Mouse (Mus musculus): Measurements from ENCODE around the gene Gpr83. TPM values are rescaled to one million over a fixed set of nuclear protein-coding genes. Genes with fewer than 3 reads are reported as not detected.
"Not testable (repeated sequence)": the region's sequence is repeated elsewhere in the genome, so short reads cannot be mapped to it uniquely, and the experiment has no call there.

The Gpr83 gene
- polyA plus RNA-seq, 1 experiment, result not detected

- no peak overlapping the region for H3K27ac ChIP-seq (replicated peaks; ENCODE audit: low read depth, low read length)
- H3K4me1 ChIP-seq (ENCODE audit: control insufficient read depth, insufficient read depth, insufficient read length, low read length), result no peaks in the 10 kb centered on the region
- no peak overlapping the region for H3K4me3 ChIP-seq (ENCODE audit: insufficient read depth, low read depth, low read length)
Observed at GRCm38 (mm10) chr9:14856922-14857654, 2.9 kb upstream of the Gpr83 start.

GRCm38 (mm10) chr9:14858170-14858706 lies 1.8 kb upstream of the Gpr83 start:
- no peak overlapping the region for H3K27ac ChIP-seq (replicated peaks; ENCODE audit: low read depth, low read length)
- no peaks in the 10 kb centered on the region for H3K4me1 ChIP-seq (ENCODE audit: control insufficient read depth, insufficient read depth, insufficient read length, low read length)
- H3K4me3 ChIP-seq (ENCODE audit: insufficient read depth, low read depth, low read length), result no peak overlapping the region

DNA sequence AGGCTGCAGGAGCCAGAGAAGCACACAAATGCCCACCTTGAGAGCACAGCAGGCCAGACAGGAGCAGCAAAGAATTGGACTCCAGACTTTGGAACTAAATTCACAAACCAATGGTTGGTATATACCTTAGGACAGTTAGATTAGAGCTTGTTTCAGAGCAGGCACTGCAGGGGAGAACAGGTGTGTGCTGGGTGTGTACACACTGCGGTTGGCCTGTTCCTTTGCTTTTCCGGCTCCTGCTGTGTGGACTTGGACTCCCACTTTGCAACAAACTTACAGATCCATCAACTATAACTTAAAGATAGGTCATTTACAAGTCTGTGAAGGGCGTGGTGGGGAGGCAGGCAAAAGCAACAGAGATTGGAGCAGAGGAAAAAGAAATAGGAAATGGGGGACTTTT lies 1.2 kb upstream of the Gpr83 start:
- no peak overlapping the region for H3K4me3 ChIP-seq (ENCODE audit: insufficient read depth, low read depth, low read length)
- H3K4me1 ChIP-seq (ENCODE audit: control insufficient read depth, insufficient read depth, insufficient read length, low read length), result no peaks in the 10 kb centered on the region
- H3K27ac ChIP-seq (replicated peaks; ENCODE audit: low read depth, low read length), result no peak overlapping the region

- Histone ChIP-seq H3K27ac (replicated peaks; ENCODE audit: low read depth, low read length) (no peak overlapping the region), H3K4me3 (ENCODE audit: insufficient read depth, low read depth, low read length) (no peak overlapping the region), H3K4me1 (ENCODE audit: control insufficient read depth, insufficient read depth, insufficient read length, low read length) (no peaks in the 10 kb centered on the region)
Observed at GRCm38 (mm10) chr9:14863126-14863525, 3.1 kb downstream of the Gpr83 start.

DNA sequence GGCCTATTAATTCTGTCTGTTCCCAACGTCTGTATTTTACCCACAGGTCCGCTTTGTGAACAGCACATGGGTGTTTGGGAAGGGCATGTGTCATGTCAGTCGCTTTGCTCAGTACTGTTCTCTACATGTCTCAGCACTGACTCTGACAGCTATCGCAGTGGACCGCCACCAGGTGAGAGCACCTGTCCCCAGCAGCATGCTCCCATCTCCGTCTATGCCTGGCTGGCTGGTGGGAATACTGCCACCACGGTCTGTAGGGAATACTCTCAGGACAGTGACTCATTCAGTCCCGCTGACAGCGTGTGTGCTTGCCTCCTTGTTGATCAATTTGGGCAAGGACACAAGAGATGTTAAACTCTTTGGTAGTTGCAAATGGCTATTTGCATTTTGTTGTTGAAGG lies 4.7 kb downstream of the Gpr83 start:
- no peak overlapping the region for H3K27ac ChIP-seq (replicated peaks; ENCODE audit: low read depth, low read length)
- H3K4me1 ChIP-seq (ENCODE audit: control insufficient read depth, insufficient read depth, insufficient read length, low read length), result no peaks in the 10 kb centered on the region
- H3K4me3 ChIP-seq (ENCODE audit: insufficient read depth, low read depth, low read length), result no peak overlapping the region

DNA sequence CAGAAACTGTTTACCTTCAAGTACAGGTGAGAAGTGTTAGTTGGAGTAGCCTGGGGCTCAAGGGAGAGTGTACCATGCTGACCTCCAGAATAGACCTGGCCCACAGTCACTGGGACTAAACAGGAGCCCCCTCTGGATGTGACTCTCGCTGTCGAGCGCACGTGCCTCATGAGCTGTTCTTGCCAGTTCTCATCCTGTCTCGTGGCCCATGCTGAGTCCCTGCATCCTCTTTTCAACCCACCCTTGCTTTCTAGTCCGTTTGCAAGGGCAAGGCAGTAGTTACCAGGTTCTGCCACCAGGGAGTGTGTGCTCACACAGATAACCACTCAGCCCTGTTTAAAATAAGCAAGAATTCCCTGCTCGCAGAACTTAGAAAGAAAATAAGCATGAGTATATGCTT lies 6.9 kb downstream of the Gpr83 start:
- no peak overlapping the region for H3K27ac ChIP-seq (replicated peaks; ENCODE audit: low read depth, low read length)
- H3K4me3 ChIP-seq (ENCODE audit: insufficient read depth, low read depth, low read length), result no peak overlapping the region
- no peaks in the 10 kb centered on the region for H3K4me1 ChIP-seq (ENCODE audit: control insufficient read depth, insufficient read depth, insufficient read length, low read length)

DNA sequence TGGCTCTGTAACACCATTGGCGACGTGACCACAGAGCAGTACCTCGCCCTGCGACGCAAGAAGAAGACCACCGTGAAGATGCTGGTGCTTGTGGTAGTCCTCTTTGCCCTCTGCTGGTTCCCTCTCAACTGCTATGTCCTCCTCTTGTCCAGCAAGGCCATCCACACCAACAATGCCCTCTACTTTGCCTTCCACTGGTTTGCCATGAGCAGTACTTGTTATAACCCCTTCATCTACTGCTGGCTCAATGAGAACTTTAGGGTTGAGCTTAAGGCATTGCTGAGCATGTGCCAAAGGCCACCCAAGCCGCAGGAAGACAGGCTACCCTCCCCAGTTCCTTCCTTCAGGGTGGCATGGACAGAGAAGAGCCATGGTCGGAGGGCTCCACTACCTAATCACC lies 8.3 kb downstream of the Gpr83 start:
- no peaks in the 10 kb centered on the region for H3K4me1 ChIP-seq (ENCODE audit: control insufficient read depth, insufficient read depth, insufficient read length, low read length)
- no peak overlapping the region for H3K27ac ChIP-seq (replicated peaks; ENCODE audit: low read depth, low read length)
- no peak overlapping the region for H3K4me3 ChIP-seq (ENCODE audit: insufficient read depth, low read depth, low read length)

- Histone ChIP-seq H3K4me1 (ENCODE audit: control insufficient read depth, insufficient read depth, insufficient read length, low read length) (no peaks in the 10 kb centered on the region), H3K4me3 (ENCODE audit: insufficient read depth, low read depth, low read length) (no peak overlapping the region), H3K27ac (replicated peaks; ENCODE audit: low read depth, low read length) (no peak overlapping the region)
Observed at GRCm38 (mm10) chr9:14870377-14870776, 10.4 kb downstream of the Gpr83 start.

- no peak overlapping the region for H3K4me3 ChIP-seq (ENCODE audit: insufficient read depth, low read depth, low read length)
- H3K27ac ChIP-seq (replicated peaks; ENCODE audit: low read depth, low read length), result no peak overlapping the region
Observed at GRCm38 (mm10) chr9:14870802-14871201, 10.8 kb downstream of the Gpr83 start.

GRCm38 (mm10) chr9:14871536-14871935 lies 11.5 kb downstream of the Gpr83 start:
- H3K27ac ChIP-seq (replicated peaks; ENCODE audit: low read depth, low read length), result no peak overlapping the region
- H3K4me3 ChIP-seq (ENCODE audit: insufficient read depth, low read depth, low read length), result no peak overlapping the region
- H3K4me1 ChIP-seq (ENCODE audit: control insufficient read depth, insufficient read depth, insufficient read length, low read length), result no peaks in the 10 kb centered on the region

More at GRCm38 (mm10) chr9:14870802-14871201, 10.8 kb downstream of the Gpr83 start:
- H3K4me1 ChIP-seq (ENCODE audit: control insufficient read depth, insufficient read depth, insufficient read length, low read length), result no peaks in the 10 kb centered on the region

GRCm38 (mm10) chr9:14872181-14872930 lies 12.3 kb downstream of the Gpr83 start:
- no peak overlapping the region for H3K4me3 ChIP-seq (ENCODE audit: insufficient read depth, low read depth, low read length)
- no peak overlapping the region for H3K27ac ChIP-seq (replicated peaks; ENCODE audit: low read depth, low read length)

GRCm38 (mm10) chr9:14875743-14876507 lies 15.9 kb downstream of the Gpr83 start:
- Histone ChIP-seq H3K27ac (replicated peaks; ENCODE audit: low read depth, low read length) (no peak overlapping the region), H3K4me1 (ENCODE audit: control insufficient read depth, insufficient read depth, insufficient read length, low read length) (no peaks in the 10 kb centered on the region), H3K4me3 (ENCODE audit: insufficient read depth, low read depth, low read length) (no peak overlapping the region)

More at GRCm38 (mm10) chr9:14872181-14872930, 12.3 kb downstream of the Gpr83 start:
- no peaks in the 10 kb centered on the region for H3K4me1 ChIP-seq (ENCODE audit: control insufficient read depth, insufficient read depth, insufficient read length, low read length)

DNA sequence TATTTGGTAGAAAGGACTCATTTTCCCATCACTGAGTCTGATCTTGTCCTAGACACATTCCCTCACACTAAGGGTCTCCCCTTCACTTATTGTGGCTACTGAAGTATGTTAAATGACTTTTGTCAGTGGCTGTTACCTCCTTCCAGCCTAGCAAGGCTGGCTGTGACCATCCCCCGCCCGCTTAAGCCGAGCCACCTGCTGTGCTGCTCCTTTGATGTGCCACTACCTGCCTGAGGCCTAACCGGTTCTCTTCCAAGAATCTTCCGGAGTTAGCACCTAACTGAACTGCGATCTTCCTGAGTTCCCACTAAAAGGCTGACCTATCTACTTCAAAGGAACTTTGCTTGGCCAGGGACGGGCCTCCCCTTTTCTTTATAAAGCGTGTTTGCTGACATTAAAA lies 16.6 kb downstream of the Gpr83 start:
- not testable (repeated sequence) for H3K4me1 ChIP-seq (ENCODE audit: control insufficient read depth, insufficient read depth, insufficient read length, low read length); H3K27ac ChIP-seq (replicated peaks; ENCODE audit: low read depth, low read length)

DNA sequence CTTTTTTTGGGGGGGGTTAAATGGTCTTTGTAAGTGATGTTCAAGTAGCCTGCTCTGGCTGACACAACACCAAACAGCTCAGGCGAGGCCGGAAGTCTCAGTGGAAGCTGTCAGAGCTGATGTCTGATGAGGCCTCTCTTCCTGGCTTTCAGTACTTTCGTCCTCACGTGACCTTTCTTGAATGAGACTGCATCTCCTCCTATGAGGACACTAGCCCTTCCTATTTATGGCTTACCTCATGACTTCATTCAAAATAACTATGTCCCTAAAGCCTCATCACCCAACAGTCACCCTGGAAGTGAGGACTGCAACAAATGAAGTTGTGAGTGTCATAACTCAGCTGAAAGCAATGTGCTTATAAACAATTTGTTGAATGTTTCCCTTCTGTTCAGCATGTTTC lies 24.6 kb downstream of the Gpr83 start:
- no peaks in the 10 kb centered on the region for H3K4me1 ChIP-seq (ENCODE audit: control insufficient read depth, insufficient read depth, insufficient read length, low read length)
- no peak overlapping the region for H3K27ac ChIP-seq (replicated peaks; ENCODE audit: low read depth, low read length)
- no peak overlapping the region for H3K4me3 ChIP-seq (ENCODE audit: insufficient read depth, low read depth, low read length)

More for the DNA sequence above, 16.6 kb downstream of the Gpr83 start:
- H3K4me3 ChIP-seq (ENCODE audit: insufficient read depth, low read depth, low read length), result not testable (repeated sequence)

- H3K4me1 ChIP-seq (ENCODE audit: control insufficient read depth, insufficient read depth, insufficient read length, low read length), result no peaks in the 10 kb centered on the region
- no peak overlapping the region for H3K27ac ChIP-seq (replicated peaks; ENCODE audit: low read depth, low read length)
- no peak overlapping the region for H3K4me3 ChIP-seq (ENCODE audit: insufficient read depth, low read depth, low read length)
Observed at GRCm38 (mm10) chr9:14885151-14885550, 25.1 kb downstream of the Gpr83 start.

All from brown adipose tissue, adult 24 weeks (tissue).